Mouse (Mus musculus): Measurements from ENCODE around the gene Igfbpl1. TPM values are rescaled to one million over a fixed set of nuclear protein-coding genes. Genes with fewer than 3 reads are reported as not detected.

Igfbpl1 gene
- polyA plus RNA-seq, 1 experiment = 0.42 TPM

DNA sequence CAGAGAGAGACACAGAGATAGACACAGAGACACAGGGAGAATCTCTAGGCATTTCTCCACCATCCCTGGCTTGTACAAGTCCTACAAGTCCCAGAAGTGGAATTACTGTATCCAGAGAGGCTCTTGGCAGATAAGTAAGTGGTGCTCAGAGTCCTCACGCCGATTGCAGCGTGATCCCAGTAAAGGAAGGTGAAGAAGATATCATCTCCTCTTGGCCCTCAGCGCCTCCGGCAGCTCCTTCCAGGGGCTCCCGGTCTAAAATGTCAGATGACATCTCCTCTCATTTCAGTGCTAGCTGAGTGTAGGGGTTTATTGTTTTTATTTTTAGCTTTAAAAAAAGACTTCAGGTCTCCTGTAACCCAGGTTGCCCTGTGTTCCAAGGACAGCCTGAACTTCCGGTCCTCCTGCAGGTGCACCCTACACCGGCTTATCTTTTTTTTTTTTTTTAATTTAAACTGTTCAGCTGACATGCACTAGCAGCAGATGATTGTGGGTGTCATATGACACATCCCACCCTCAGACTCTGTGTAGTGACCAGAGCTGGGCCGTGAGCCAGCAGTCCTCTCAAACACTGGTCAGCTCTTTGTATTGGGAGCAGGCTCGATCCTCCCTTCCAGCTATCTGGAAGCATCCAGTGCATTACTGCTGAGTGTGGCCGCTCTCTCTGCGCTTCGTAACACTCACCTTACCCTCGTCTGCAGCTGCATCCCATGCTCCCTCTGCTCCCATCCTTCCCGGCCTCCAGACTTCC, 26.9 kb upstream of the Igfbpl1 start:
- Histone ChIP-seq H3K4me3 (ENCODE audit: low read depth, low read length) (no peak overlapping the region), H3K36me3 (ENCODE audit: control insufficient read depth, insufficient read depth, low read length) (no peaks in the 10 kb centered on the region; the same call in 1 of the 2 replicates), H3K4me1 (ENCODE audit: control insufficient read depth, insufficient read depth, insufficient read length, low read length) (peaks cover 9% of the 10 kb centered on the region), H3K27me3 (ENCODE audit: control insufficient read depth, insufficient read depth, low read length) (no peaks in the 10 kb centered on the region), H3K27ac (ENCODE audit: insufficient read depth, low read depth, low read length) (no peak overlapping the region)
- TF ChIP-seq POLR2A (IDR thresholded peaks at IDR 0.05; ENCODE audit: low read depth, low read length) (no peak), CTCF (IDR thresholded peaks at IDR 0.05; ENCODE audit: extremely low read depth, insufficient read length, insufficient replicate concordance, low read depth, low read length) (no peak)
- 60% methylated on average over 15 of the region's 15 CpGs for WGBS

DNA sequence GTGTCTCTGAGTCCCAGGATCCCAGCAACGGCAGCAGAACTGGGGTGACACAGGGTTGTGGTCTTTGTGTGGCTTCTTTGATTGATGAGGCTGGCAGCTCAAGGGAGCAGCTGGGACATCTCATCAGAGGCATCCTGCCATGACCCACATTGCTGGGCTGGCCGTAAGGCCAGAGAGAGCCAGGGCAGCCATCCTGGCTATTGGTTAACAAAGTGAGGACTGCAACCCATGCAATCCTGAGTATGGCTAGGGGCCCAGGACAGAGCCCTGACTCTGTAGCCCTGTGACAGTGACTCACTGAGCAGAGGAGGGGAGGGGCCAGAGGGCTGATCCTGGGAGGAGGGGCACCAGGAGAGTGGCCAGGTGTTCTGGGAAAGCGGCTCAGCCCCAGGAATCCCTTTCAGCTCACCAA, 24.9 kb upstream of the Igfbpl1 start:
- TF ChIP-seq POLR2A (IDR thresholded peaks at IDR 0.05; ENCODE audit: low read depth, low read length) (no peak), CTCF (IDR thresholded peaks at IDR 0.05; ENCODE audit: extremely low read depth, insufficient read length, insufficient replicate concordance, low read depth, low read length) (no peak)
- Histone ChIP-seq H3K27me3 (ENCODE audit: control insufficient read depth, insufficient read depth, low read length) (no peaks in the 10 kb centered on the region), H3K4me3 (ENCODE audit: low read depth, low read length) (no peak overlapping the region), H3K36me3 (ENCODE audit: control insufficient read depth, insufficient read depth, low read length) (no peaks in the 10 kb centered on the region; the same call in 1 of the 2 replicates), H3K27ac (ENCODE audit: insufficient read depth, low read depth, low read length) (no peak overlapping the region), H3K4me1 (ENCODE audit: control insufficient read depth, insufficient read depth, insufficient read length, low read length) (peaks cover 15% of the 10 kb centered on the region)
- WGBS = 1% methylated on average over 3 of the region's 3 CpGs

DNA sequence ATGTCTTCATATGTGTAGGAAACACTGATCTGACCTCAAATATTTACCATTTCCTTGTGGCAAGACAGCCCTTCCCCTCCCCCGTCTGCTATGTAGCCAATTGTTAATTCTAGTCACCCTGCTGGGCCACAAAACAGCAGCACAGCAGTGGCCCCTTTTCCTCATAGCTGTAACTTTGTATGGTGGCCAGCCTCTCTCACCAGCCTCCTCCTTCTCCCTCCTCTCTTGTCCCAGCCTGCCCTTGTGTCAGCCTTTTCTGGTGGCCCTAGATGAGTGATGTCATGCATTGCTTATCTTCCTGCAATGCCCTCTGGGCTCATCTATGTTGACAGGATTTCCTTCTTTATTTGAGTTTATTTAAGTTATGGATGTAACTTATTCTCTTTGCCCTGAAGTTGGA, 22.7 kb upstream of the Igfbpl1 start:
- 26% methylated on average over 1 of the region's 1 CpGs for WGBS
- Histone ChIP-seq H3K4me1 (ENCODE audit: control insufficient read depth, insufficient read depth, insufficient read length, low read length) (peaks cover 12% of the 10 kb centered on the region), H3K27me3 (ENCODE audit: control insufficient read depth, insufficient read depth, low read length) (no peaks in the 10 kb centered on the region), H3K4me3 (ENCODE audit: low read depth, low read length) (peak overlapping the region; percentile 10; the same call in 1 of the 2 replicates), H3K27ac (ENCODE audit: insufficient read depth, low read depth, low read length) (peak overlapping the region; percentile 52), H3K36me3 (ENCODE audit: control insufficient read depth, insufficient read depth, low read length) (no peaks in the 10 kb centered on the region)
- no peak for TF ChIP-seq CTCF (IDR thresholded peaks at IDR 0.05; ENCODE audit: extremely low read depth, insufficient read length, insufficient replicate concordance, low read depth, low read length)
- no peak for TF ChIP-seq POLR2A (IDR thresholded peaks at IDR 0.05; ENCODE audit: low read depth, low read length)

DNA sequence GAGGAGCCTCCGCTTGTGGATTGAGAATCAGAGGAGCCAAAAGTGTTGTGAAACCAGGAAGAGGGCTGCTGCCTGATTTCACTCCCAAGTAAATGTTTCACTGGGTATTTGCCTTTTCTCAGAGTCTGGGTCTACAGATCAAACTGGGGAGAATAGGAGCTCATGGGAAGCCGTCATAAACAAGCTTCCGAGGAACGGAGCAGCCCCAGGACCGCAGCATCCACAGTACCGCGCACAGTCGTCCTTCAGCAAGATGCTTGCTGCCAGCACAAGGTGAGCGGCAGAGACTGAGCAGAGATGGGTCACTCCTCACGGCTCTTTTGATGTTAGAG, 22.1 kb upstream of the Igfbpl1 start:
- Histone ChIP-seq H3K27me3 (ENCODE audit: control insufficient read depth, insufficient read depth, low read length) (no peaks in the 10 kb centered on the region), H3K4me3 (ENCODE audit: low read depth, low read length) (peak overlapping the region; percentile 60), H3K36me3 (ENCODE audit: control insufficient read depth, insufficient read depth, low read length) (no peaks in the 10 kb centered on the region), H3K4me1 (ENCODE audit: control insufficient read depth, insufficient read depth, insufficient read length, low read length) (peaks cover 12% of the 10 kb centered on the region), H3K27ac (ENCODE audit: insufficient read depth, low read depth, low read length) (peak overlapping the region; percentile 52)
- 18% methylated on average over 10 of the region's 10 CpGs for WGBS
- TF ChIP-seq CTCF (IDR thresholded peaks at IDR 0.05; ENCODE audit: extremely low read depth, insufficient read length, insufficient replicate concordance, low read depth, low read length) = no peak
- TF ChIP-seq POLR2A (IDR thresholded peaks at IDR 0.05; ENCODE audit: low read depth, low read length) = no peak

DNA sequence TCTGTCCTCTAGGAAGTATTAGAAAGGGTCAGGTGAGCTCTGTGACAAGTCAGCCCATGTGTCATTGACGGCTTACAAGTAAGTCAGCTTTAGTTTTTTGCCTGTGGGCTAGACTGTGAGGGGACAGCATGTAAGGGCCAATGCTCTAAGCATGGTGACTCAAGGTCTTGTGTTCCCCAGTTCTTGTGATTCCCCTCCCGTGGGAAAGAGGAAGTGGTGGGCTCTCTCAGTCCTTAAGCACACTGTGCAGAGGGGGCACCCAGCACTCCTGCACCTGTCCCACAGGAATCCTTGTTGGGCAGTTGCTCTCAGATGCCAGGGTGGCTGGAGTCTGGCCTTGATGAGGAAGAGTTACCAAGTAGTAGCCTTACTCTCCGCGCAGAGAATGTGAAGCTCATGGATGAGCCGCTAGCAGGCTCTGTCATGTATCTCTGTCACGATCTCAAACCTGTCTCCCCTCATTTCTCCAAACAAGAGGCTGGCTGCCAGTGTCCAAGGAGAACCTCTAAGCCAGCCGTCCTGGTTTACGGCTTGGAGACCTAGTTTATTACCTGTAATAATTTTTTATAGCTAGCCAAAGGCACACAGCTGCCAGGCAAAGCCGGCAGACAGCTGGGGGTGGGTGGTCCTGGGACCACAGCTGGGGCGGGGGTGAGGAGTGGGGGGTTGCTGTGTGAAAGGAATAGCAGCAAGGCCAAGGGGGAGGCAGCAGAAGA, 21.5 kb upstream of the Igfbpl1 start, which contains the start of gene Stra6l:
Stra6l (plus strand) TSS at position 556 of the 716 bp plus-strand sequence.
- H3K4me1 ChIP-seq (ENCODE audit: control insufficient read depth, insufficient read depth, insufficient read length, low read length) = peaks cover 12% of the 10 kb centered on the region
- no peaks in the 10 kb centered on the region for H3K27me3 ChIP-seq (ENCODE audit: control insufficient read depth, insufficient read depth, low read length)
- peak within 1 kb of the TSS; percentile 60 for H3K4me3 ChIP-seq (ENCODE audit: low read depth, low read length)
- peak within 1 kb of the TSS; percentile 52 for H3K27ac ChIP-seq (ENCODE audit: insufficient read depth, low read depth, low read length)
- WGBS = 14% methylated on average over 10 of the region's 10 CpGs
- TF ChIP-seq CTCF (IDR thresholded peaks at IDR 0.05; ENCODE audit: extremely low read depth, insufficient read length, insufficient replicate concordance, low read depth, low read length) (no peak), POLR2A (IDR thresholded peaks at IDR 0.05; ENCODE audit: low read depth, low read length) (no peak)
- no peaks in the 10 kb centered on the region for H3K36me3 ChIP-seq (ENCODE audit: control insufficient read depth, insufficient read depth, low read length)

DNA sequence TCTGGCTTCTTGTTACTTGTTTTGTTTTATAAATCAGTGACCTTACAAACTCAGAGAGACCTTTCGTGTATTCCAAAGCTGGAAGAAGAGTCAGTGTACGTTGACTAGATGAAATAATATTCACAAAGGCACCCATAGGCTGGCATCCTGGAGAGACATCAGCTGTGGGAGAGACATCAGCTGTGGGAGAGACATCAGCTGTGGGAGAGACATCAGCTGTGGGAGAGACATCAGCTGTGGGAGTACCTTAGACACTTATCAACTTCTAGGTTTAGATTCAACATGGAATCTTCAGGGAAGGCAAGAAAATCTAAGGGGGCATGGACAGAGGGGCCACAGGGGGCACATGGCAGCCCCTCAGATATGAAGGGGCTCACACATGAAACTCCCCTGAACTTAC, 19.5 kb upstream of the Igfbpl1 start:
- Histone ChIP-seq H3K27ac (ENCODE audit: insufficient read depth, low read depth, low read length) (no peak overlapping the region), H3K4me3 (ENCODE audit: low read depth, low read length) (no peak overlapping the region), H3K36me3 (ENCODE audit: control insufficient read depth, insufficient read depth, low read length) (no peaks in the 10 kb centered on the region), H3K27me3 (ENCODE audit: control insufficient read depth, insufficient read depth, low read length) (no peaks in the 10 kb centered on the region), H3K4me1 (ENCODE audit: control insufficient read depth, insufficient read depth, insufficient read length, low read length) (peaks cover 12% of the 10 kb centered on the region)
- WGBS = 90% methylated on average over 2 of the region's 2 CpGs
- TF ChIP-seq POLR2A (IDR thresholded peaks at IDR 0.05; ENCODE audit: low read depth, low read length) (no peak), CTCF (IDR thresholded peaks at IDR 0.05; ENCODE audit: extremely low read depth, insufficient read length, insufficient replicate concordance, low read depth, low read length) (no peak)

DNA sequence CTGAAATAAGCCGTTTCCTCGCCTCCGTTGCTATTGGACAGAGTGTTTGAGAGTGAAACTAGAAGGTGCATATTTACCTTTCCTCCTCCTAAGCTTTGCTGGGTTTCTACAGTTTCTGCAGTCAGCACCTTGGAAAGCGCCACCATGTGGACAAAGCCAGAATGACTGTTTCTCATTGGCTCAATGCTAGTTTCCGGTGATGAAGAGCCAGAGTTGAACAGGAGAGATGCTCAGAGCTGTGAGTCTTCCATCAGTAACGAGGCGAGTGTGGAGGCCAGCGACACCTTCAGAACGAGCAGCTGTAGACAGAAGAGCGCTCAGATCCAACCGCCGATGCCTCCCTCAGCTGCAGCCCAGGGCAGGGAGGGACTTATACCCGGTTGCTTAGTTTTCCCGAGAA, 17.6 kb upstream of the Igfbpl1 start:
- H3K27me3 ChIP-seq (ENCODE audit: control insufficient read depth, insufficient read depth, low read length) = no peaks in the 10 kb centered on the region

More for the DNA sequence above, 17.6 kb upstream of the Igfbpl1 start:
- Histone ChIP-seq H3K36me3 (ENCODE audit: control insufficient read depth, insufficient read depth, low read length) (no peaks in the 10 kb centered on the region), H3K4me3 (ENCODE audit: low read depth, low read length) (no peak overlapping the region), H3K27ac (ENCODE audit: insufficient read depth, low read depth, low read length) (no peak overlapping the region), H3K4me1 (ENCODE audit: control insufficient read depth, insufficient read depth, insufficient read length, low read length) (peaks cover 11% of the 10 kb centered on the region)
- TF ChIP-seq POLR2A (IDR thresholded peaks at IDR 0.05; ENCODE audit: low read depth, low read length) = no peak
- TF ChIP-seq CTCF (IDR thresholded peaks at IDR 0.05; ENCODE audit: extremely low read depth, insufficient read length, insufficient replicate concordance, low read depth, low read length) = peak; percentile 31; the same call in 1 of the 2 replicates
- 48% methylated on average over 14 of the region's 14 CpGs for WGBS

All from small intestine, adult 2 months (tissue).